Mouse (Mus musculus) cerebellum, adult 8-10 months (tissue): ENCODE measurements around the gene Bcl2a1d.
"Not testable (repeated sequence)": the region's sequence is repeated elsewhere in the genome, so short reads cannot be mapped to it uniquely, and the experiment has no call there.

Source experiments
- DNase-seq: peaks from one replicate; pipeline ENCODE4 v3.0.0; 2022

Gene Bcl2a1d

DNA sequence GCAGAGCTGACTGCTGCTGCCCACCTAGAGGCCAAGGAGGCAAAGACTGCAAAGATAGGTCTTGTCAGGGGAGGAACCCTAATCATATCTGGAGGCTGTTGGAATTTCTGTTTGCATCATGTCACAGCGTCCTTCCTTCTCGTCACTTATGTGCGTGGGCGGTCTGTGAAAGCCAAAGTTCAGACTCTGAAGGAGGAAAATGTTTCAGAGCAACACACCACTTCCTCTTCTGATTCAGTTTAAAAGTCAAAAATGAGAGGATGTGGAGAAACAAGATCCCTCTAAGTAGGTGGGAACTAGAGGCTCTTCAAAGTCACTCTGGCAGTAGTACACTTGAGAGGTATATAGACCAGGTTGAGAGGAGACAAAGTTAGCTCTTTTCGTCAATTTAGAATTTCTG, at the start of gene Bcl2a1d:
TSS of gene Bcl2a1d (minus strand) at position 187 of the 400 bp plus-strand sequence.
- DNase-seq: not testable (repeated sequence)

GRCm38 (mm10) chr9:88770239-88770638, 38.5 kb upstream of the Bcl2a1d start:
- DNase-seq: not testable (repeated sequence)

- not testable (repeated sequence) for DNase-seq
Measured at GRCm38 (mm10) chr9:88769470-88769869, 37.8 kb upstream of the Bcl2a1d start.

DNA sequence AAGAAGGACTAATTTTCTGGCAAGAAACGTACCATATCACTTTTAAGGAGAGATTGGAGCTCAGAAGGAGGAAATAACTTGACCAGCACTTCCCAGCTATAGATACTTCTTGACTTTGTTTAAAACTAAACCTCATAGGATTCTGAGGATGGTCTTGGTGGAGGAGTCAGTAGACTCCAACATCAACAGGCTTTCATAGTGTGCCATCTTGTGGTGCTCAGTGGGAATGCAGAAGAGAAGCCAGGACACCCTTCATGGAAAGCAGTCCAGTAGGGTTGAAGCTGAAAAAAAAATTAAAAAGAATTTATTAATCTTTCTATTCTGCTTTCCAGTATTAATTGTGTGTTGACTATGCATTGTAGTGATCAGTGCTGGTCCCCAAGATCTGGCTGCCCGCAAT, 15.0 kb upstream of the Bcl2a1d start:
- peak; percentile 7 for DNase-seq

DNA sequence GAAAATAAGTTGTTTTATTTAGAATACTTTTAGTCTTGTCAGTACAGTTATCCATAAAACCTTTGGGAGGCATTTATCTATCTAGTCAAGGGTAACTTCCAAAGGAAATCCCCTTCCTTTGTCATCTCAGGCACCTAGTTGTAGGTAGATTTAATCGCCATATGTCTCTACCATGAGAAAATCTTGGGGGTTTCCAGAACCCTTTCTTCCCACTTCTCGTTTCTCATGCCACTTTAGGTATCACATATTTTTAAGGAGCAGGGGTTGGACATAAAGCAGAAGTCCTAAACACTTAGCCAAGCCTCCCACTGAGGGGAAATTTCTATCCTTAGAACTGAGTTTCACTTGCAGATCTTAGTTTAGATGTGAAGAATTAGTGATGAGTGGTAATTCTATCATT, 14.3 kb upstream of the Bcl2a1d start:
- DNase-seq: not testable (repeated sequence)

- not testable (repeated sequence) for DNase-seq
Measured at GRCm38 (mm10) chr9:88735289-88735688, 3.6 kb upstream of the Bcl2a1d start.

DNA sequence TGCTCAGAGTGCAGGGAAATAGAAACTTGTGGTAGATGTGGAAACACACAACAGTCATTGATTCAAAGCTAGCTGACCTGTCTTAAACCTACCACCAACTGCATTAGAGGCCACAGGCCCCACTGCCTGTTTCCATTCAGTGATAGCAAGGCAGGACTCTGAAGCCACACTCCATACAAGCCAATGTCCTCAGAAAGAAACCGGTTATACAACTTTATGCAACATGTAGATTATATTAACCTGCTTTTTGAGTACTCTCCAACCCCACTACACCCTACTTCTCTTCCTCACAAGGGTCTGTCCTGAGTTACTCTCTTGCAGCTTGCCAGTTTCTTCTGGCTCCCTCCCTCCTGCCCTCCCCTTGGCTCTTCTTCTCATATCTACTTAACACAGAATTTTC, 1.5 kb upstream of the Bcl2a1d start:
- not testable (repeated sequence) for DNase-seq

DNA sequence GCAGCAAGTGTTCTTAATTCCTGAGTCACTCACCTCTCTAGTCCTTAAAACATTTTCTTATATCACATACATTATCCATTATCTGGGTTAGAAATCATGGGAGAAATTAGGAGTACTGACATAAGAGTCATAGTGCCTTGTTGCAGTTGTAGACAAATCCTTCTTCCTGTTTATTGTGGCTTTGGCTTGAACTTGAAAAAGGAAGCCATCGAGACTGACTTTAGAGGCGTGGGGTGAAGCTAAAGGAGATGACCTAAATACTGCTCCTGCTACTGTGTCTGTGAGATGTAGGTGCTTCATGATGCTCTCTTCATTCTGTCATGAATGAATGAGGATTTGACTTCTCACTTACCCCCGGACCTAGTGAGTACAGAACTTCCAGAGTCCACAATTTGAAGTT, 620 bp upstream of the Bcl2a1d start:
- DNase-seq: not testable (repeated sequence)

DNA sequence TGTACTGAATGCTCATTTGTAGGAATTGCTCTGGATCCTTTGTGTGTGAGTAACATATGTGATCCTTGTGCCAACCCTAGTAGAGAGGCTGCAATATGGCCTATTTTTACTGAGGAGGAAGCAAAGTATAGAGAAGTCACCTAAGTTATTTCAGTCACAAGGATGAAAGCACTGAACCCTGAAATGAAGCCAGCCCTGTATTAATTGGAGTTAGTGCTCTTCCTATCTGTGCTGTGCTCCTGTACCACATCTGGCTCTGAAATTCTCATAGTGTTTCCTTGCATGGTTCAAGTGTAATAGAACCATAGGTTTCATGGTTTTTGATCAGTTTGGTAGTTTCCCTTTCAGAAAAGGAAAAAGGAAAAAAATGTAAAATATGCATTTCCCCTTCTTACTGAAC, 3.4 kb downstream of the Bcl2a1d start:
- DNase-seq: not testable (repeated sequence)

GRCm38 (mm10) chr9:88721628-88722027, 10.1 kb downstream of the Bcl2a1d start:
- DNase-seq: not testable (repeated sequence)

DNA sequence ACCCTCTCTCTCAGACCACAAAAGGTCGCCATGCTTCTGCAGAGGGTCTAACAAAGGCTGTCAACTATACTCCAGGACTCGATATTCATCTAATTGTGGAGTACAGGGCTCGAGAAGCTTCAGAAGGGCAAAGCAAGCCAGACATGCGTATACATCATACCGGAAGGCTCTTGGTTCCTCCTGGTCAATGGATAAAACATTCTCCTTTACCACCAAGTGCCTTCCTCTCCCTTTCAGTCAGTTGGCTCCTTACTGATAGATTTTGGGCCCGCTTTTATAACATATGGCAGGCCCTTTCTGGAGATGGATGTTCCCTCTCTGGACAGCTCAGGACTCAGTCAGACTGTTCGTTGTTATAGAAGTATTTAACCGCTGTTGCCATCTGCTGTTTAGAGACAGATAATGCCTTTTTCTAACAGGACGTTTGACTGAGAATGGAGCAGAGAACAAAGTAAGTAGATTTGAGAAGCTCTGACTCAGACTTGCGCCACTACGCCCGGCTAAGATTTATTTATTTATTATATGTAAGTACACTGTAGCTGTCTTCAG, 11.7 kb downstream of the Bcl2a1d start, which contains the start of gene Mthfsl:
TSS of gene Mthfsl (minus strand) at position 308 of the 549 bp plus-strand sequence.
- peak; percentile 56 for DNase-seq

GRCm38 (mm10) chr9:88719073-88719921, 12.4 kb downstream of the Bcl2a1d start:
- peak; percentile 45 for DNase-seq

- DNase-seq: peak; percentile 39
Measured at GRCm38 (mm10) chr9:88718593-88718992, 13.1 kb downstream of the Bcl2a1d start.

DNA sequence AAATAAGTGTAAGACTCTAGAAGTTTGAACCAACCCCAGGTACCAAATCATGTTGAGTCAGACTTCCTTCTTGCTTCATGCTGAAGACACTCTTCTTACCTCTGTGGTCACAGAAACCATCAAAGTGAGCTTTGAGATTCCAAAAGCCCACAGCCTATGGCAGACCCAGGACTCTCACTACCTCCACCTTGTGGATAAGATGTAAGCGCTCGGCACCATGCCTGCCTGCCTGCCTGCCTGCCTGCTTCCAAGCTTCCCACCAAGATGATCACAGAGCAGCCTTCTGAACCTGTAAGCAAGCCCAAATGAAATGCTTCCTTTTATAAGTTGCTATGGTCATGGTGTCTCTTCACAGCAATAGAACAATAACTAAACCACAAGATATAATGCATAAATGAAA, 13.6 kb downstream of the Bcl2a1d start:
- DNase-seq: peak; percentile 53

- not testable (repeated sequence) for DNase-seq
Measured at GRCm38 (mm10) chr9:88714515-88714914, 17.2 kb downstream of the Bcl2a1d start.

DNA sequence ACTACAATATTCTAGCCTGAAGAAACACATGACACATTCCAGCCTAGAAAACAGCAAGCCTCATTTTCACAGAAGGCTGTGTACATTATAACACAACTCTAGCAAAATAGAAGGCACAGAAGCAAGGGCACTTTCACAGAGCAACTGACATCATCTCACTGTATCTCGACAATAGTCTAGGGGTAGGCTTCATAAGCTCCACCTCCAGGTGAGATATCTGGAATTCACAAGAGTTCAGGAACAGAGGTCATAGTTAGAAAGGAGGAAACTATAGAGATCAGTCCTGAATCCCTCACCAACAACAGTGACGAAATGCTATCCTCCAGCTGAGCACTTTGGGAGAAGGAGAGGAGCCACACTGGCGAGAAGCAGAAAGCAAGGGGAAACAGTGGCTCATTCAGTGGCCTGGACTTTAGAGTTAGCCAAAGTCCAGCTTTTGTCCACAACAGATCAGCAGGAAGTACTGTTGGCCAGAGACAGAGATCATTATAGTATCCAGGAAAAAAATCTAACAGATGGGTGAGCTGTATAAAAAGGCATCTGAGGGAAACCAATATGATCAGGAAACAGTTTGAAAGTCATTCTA, 19.5 kb downstream of the Bcl2a1d start:
- DNase-seq: not testable (repeated sequence)

- not testable (repeated sequence) for DNase-seq
Measured at GRCm38 (mm10) chr9:88710910-88711438, 20.7 kb downstream of the Bcl2a1d start.

DNA sequence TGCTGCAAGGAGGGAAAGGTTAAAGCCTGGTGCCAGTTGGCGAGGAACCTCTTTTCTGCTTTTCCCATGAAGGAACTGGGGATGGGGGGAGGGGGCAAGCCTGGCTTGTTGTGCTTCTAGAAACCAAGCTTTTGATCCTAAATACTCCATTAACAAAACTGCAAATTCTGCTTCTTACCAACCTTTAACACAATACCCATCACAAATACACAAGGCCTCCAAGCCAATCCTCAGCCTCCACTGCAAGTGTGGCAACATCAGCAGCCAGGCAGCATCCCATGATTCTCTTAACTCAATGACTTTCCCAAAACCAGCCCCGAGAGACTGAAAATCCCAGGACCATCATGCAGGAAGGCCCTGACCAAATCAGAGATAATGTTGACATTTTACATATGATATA, 21.3 kb downstream of the Bcl2a1d start:
- not testable (repeated sequence) for DNase-seq

GRCm38 (mm10) chr9:88709794-88710193, 21.9 kb downstream of the Bcl2a1d start:
- DNase-seq: not testable (repeated sequence)

- DNase-seq: no peak
Measured at GRCm38 (mm10) chr9:88709304-88709703, 22.4 kb downstream of the Bcl2a1d start.

DNA sequence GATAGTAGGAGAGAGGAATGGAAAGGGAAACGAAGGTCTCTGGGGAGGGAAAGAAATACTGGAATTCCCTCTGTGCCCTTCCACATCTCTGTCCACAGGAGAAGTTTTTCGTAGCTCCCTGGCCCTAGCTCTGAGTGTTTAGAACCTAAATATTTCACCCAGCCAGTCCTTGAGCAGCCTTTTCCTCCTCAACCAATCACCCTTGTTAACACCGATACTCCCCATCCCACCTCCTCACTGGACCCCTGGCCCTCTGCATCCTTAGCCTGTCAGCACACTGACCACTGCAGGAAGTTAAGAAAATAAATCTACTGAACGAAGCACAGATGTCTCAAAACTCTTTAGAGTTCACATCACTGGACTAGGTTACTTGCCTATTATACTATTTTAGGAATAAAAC, 25.0 kb downstream of the Bcl2a1d start:
- DNase-seq: no peak

GRCm38 (mm10) chr9:88705157-88705556, 26.6 kb downstream of the Bcl2a1d start:
- DNase-seq: not testable (repeated sequence)

DNA sequence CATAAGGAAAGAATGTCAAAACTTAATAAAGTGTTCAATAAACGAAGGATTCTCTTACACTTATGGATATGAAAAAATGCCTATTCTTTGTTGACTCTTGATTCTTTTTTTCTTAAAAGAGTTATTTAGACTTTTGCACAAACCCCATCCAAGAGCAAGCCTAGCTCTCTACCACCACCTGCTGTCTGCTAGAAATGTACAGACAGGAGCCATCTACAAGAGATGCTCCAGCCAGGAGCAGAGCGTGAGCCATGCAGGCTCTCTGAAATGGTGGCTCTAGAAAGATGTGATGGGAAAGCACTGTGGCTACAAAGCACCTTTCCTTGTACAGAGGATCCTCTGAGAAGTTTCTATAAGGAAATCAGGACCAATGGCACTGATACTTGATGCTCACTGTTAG, 33.0 kb downstream of the Bcl2a1d start:
- DNase-seq: not testable (repeated sequence)
